Mouse (Mus musculus): ENCODE data around the gene Rcor3. TPM values are rescaled to one million over a fixed set of nuclear protein-coding genes. Genes with fewer than 3 reads are reported as not detected.

Gene Rcor3
- total and polyA plus RNA-seq, 2 experiments from 2014 or later = 35.1 to 56.1 TPM

DNA sequence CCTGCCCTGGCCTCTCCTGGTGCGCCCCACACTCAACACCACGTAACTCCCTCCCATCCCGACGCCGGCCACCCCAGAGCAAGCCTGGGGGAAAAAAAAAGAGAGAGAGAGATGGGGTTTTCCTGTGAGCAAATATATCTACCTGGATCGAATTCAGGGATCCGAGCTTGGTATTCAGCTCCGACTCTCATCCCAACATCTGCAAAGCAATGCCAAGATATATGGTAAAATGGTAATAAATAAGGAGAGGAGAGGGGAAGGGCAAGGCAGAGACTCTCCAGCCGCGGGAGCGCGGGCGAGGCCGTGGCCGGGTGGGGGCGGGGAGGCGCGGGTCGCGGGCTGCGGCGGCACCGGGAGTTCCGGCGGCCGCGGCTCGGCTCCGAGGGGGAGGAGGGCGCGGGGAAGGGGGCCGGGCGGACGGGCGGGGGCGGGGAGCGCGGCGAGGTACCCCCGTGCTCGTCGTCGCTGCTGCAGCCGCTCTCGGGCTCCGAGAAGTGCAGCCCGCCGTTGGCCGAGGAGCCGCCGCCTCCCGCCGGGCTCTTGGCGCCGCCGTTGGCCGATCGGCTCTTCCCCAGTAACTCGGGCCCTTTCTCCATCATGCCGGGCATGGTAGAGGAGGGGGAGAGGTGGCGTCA lies 454 bp downstream of the Rcor3 start:
- TF ChIP-seq CTCF (IDR thresholded peaks at IDR 0.05) = peak; percentile 1; the same call in 1 of the 2 replicates
- Histone ChIP-seq H3K27me3 (ENCODE audit: insufficient read depth, low read length) (no peaks in the 10 kb centered on the region), H3K9ac (replicated peaks; ENCODE audit: low read length, poor library complexity, severe bottlenecking) (peak overlapping the region; percentile 91), H3K36me3 (ENCODE audit: insufficient read depth, low read length) (no peaks in the 10 kb centered on the region), H3K4me3 (ENCODE audit: low read depth, low read length) (peak overlapping the region; percentile 61), H3K27ac (ENCODE audit: low read depth, low read length) (peak overlapping the region; percentile 98), H3K4me1 (ENCODE audit: insufficient read depth, low read length) (peaks cover 4% of the 10 kb centered on the region; the same call in 1 of the 2 replicates), H3K4me2 (ENCODE audit: low read depth, low read length, poor library complexity, severe bottlenecking) (peak overlapping the region; percentile 85), H3K9me3 (ENCODE audit: low read length) (no peaks in the 10 kb centered on the region)
- DNase-seq (ENCODE audit: low spot score) (peak; percentile 25), ATAC-seq (ENCODE audit: low FRiP score) (peak; percentile 36; the same call in 1 of the 2 replicates)
- under 1% methylated on average over 32 of the region's 61 CpGs for WGBS

DNA sequence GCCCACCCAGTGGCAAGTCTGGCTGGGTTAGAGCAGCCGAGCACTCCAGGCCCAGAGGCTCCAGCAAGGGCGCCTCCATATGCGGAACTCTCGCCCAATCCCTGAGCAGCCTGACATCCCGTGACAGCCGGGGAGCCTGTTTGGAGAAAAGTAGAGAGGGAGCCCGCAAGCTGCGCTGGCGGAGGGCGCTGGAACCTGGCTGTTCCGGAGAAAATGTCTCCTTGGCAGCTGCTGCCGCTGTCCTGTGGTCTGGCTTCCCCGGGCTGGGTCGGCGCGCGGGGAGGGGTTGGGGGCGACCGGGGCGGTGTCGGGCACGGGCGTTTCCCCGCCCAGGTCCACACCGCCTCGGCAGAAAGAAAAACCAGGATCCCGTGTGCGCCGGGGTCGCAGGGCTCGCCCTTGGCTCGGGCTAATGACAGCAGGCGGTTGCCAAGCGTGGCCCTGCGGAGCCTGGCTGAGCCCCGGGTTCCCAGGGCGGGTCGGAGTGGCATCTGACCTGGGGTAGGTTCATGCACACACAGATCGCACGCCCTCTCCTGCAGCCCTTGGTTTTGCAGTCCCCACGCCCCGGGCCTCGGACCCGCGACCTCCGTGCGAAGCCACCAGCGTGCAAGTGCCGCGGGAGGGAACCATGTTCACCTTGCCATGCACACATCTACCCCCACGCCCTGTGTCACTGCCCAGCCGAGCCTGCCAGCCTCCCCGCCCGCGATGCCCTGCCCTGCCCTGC lies 1.1 kb downstream of the Rcor3 start:
- DNase-seq (ENCODE audit: low spot score) (peak; percentile 90), ATAC-seq (ENCODE audit: low FRiP score) (peak; percentile 84)
- Histone ChIP-seq H3K4me3 (ENCODE audit: low read depth, low read length) (peak overlapping the region; percentile 61), H3K9me3 (ENCODE audit: low read length) (no peaks in the 10 kb centered on the region), H3K27ac (ENCODE audit: low read depth, low read length) (peak overlapping the region; percentile 98), H3K36me3 (ENCODE audit: insufficient read depth, low read length) (no peaks in the 10 kb centered on the region), H3K4me1 (ENCODE audit: insufficient read depth, low read length) (peaks cover 4% of the 10 kb centered on the region; the same call in 1 of the 2 replicates), H3K9ac (replicated peaks; ENCODE audit: low read length, poor library complexity, severe bottlenecking) (peak overlapping the region; percentile 91), H3K4me2 (ENCODE audit: low read depth, low read length, poor library complexity, severe bottlenecking) (peak overlapping the region; percentile 85), H3K27me3 (ENCODE audit: insufficient read depth, low read length) (no peaks in the 10 kb centered on the region)
- under 1% methylated on average over 50 of the region's 55 CpGs for WGBS
- peak; percentile 1 for TF ChIP-seq CTCF (IDR thresholded peaks at IDR 0.05)

GRCm38 (mm10) chr1:192130202-192130601 lies 7.7 kb downstream of the Rcor3 start:
- no peak for ATAC-seq (ENCODE audit: low FRiP score)
- H3K4me3 ChIP-seq (ENCODE audit: low read depth, low read length) = no peak overlapping the region
- DNase-seq (ENCODE audit: low spot score) = no peak
- no peak overlapping the region for H3K4me2 ChIP-seq (ENCODE audit: low read depth, low read length, poor library complexity, severe bottlenecking)
- no peak overlapping the region for H3K9ac ChIP-seq (replicated peaks; ENCODE audit: low read length, poor library complexity, severe bottlenecking)
- WGBS = 100% methylated on average over 1 of the region's 1 CpGs
- H3K27me3 ChIP-seq (ENCODE audit: insufficient read depth, low read length) = no peaks in the 10 kb centered on the region
- H3K9me3 ChIP-seq (ENCODE audit: low read length) = no peaks in the 10 kb centered on the region
- no peak for TF ChIP-seq CTCF (IDR thresholded peaks at IDR 0.05)
- no peaks in the 10 kb centered on the region for H3K4me1 ChIP-seq (ENCODE audit: insufficient read depth, low read length)
- no peak overlapping the region for H3K27ac ChIP-seq (ENCODE audit: low read depth, low read length)
- peaks cover 8% of the 10 kb centered on the region; the same call in 1 of the 2 replicates for H3K36me3 ChIP-seq (ENCODE audit: insufficient read depth, low read length)

GRCm38 (mm10) chr1:192128343-192128742 lies 9.5 kb downstream of the Rcor3 start:
- DNase-seq (ENCODE audit: low spot score) (no peak), ATAC-seq (ENCODE audit: low FRiP score) (no peak)
- 85% methylated on average over 8 of the region's 8 CpGs for WGBS
- H3K9ac ChIP-seq (replicated peaks; ENCODE audit: low read length, poor library complexity, severe bottlenecking) = no peak overlapping the region
- H3K36me3 ChIP-seq (ENCODE audit: insufficient read depth, low read length) = peaks cover 25% of the 10 kb centered on the region
- no peaks in the 10 kb centered on the region for H3K9me3 ChIP-seq (ENCODE audit: low read length)
- no peaks in the 10 kb centered on the region for H3K4me1 ChIP-seq (ENCODE audit: insufficient read depth, low read length)
- H3K27me3 ChIP-seq (ENCODE audit: insufficient read depth, low read length) = no peaks in the 10 kb centered on the region
- no peak for TF ChIP-seq CTCF (IDR thresholded peaks at IDR 0.05)
- H3K4me2 ChIP-seq (ENCODE audit: low read depth, low read length, poor library complexity, severe bottlenecking) = no peak overlapping the region
- H3K4me3 ChIP-seq (ENCODE audit: low read depth, low read length) = no peak overlapping the region
- no peak overlapping the region for H3K27ac ChIP-seq (ENCODE audit: low read depth, low read length)

GRCm38 (mm10) chr1:192125761-192126160 lies 12.1 kb downstream of the Rcor3 start:
- no peak overlapping the region for H3K4me2 ChIP-seq (ENCODE audit: low read depth, low read length, poor library complexity, severe bottlenecking)
- H3K9ac ChIP-seq (replicated peaks; ENCODE audit: low read length, poor library complexity, severe bottlenecking) = no peak overlapping the region
- H3K4me3 ChIP-seq (ENCODE audit: low read depth, low read length) = no peak overlapping the region
- 89% methylated on average over 6 of the region's 6 CpGs for WGBS
- no peaks in the 10 kb centered on the region for H3K27me3 ChIP-seq (ENCODE audit: insufficient read depth, low read length)
- peaks cover 39% of the 10 kb centered on the region for H3K36me3 ChIP-seq (ENCODE audit: insufficient read depth, low read length)
- DNase-seq (ENCODE audit: low spot score) (no peak), ATAC-seq (ENCODE audit: low FRiP score) (no peak)
- no peak overlapping the region for H3K27ac ChIP-seq (ENCODE audit: low read depth, low read length)
- no peak for TF ChIP-seq CTCF (IDR thresholded peaks at IDR 0.05)
- no peaks in the 10 kb centered on the region for H3K4me1 ChIP-seq (ENCODE audit: insufficient read depth, low read length)
- no peaks in the 10 kb centered on the region for H3K9me3 ChIP-seq (ENCODE audit: low read length)

DNA sequence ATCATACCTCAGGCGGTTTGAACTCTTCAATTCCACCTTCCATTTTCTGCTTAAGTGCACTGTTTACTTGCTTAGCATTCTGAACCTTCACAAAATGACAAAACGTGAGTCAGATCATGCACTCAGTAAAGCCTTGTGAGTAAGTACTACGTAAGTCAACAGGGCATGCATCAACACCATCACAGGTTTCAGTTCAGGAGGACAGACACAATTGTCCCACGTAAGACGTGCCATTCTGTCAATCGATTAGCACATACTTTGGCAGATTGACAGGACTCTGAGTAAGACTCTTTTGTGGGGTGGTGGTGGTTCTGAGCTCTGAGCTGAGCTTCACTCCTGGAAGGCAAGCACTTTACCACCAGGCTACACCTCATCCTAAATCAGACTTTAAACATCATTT lies 21.6 kb downstream of the Rcor3 start:
- no peak for ATAC-seq (ENCODE audit: low FRiP score)
- Histone ChIP-seq H3K4me1 (ENCODE audit: insufficient read depth, low read length) (no peaks in the 10 kb centered on the region), H3K27me3 (ENCODE audit: insufficient read depth, low read length) (no peaks in the 10 kb centered on the region), H3K9me3 (ENCODE audit: low read length) (no peaks in the 10 kb centered on the region), H3K4me3 (ENCODE audit: low read depth, low read length) (no peak overlapping the region), H3K27ac (ENCODE audit: low read depth, low read length) (no peak overlapping the region), H3K36me3 (ENCODE audit: insufficient read depth, low read length) (peaks cover 53% of the 10 kb centered on the region), H3K9ac (replicated peaks; ENCODE audit: low read length, poor library complexity, severe bottlenecking) (no peak overlapping the region), H3K4me2 (ENCODE audit: low read depth, low read length, poor library complexity, severe bottlenecking) (no peak overlapping the region)
- no peak for DNase-seq (ENCODE audit: low spot score)
- WGBS = 92% methylated on average over 6 of the region's 6 CpGs
- no peak for TF ChIP-seq CTCF (IDR thresholded peaks at IDR 0.05)
